Mouse (Mus musculus) liver, embryonic 14 days (tissue): Measurements from ENCODE around the gene Kif2b. TPM values are rescaled to one million over a fixed set of nuclear protein-coding genes. Genes with fewer than 3 reads are reported as not detected.

Experiments used
- polyA plus RNA-seq: library from polyadenylated mRNA; depleted of rRNA; stranded (reverse); fragments of >200 nt; gene quantifications from 2 replicates; pipeline ENCODE4 v1.2.3, GENCODE M21; 2012; rRNA removed

Gene Kif2b
- polyA plus RNA-seq, result not detected in 2 replicates

GRCm38 (mm10) chr11:91577317-91577716 is at the start of gene Kif2b:
Gene Kif2b (minus strand): TSS chr11:91577558.

